Mouse (Mus musculus) myocyte (in vitro differentiated cells): ENCODE data around the gene Src. TPM values are rescaled to one million over a fixed set of nuclear protein-coding genes. Genes with fewer than 3 reads are reported as not detected.

Source experiments
- H3K27me3 ChIP-seq: one replicate; pipeline ENCODE4 v1.6.1; 2011; ENCODE audit not compliant: control insufficient read depth, insufficient read depth, insufficient read length
- H3K36me3 ChIP-seq: one replicate; pipeline ENCODE4 v1.6.1; 2011; ENCODE audit not compliant: control insufficient read depth, insufficient read depth
- H3K4me2 ChIP-seq: one replicate; pipeline ENCODE4 v1.6.1; 2011; ENCODE audit warnings: low read depth, control low read depth
- H3K4me3 ChIP-seq: one replicate; pipeline ENCODE4 v1.5.1; 2011; ENCODE audit warnings: mild to moderate bottlenecking, control low read depth, moderate library complexity
- H3K79me2 ChIP-seq: one replicate; pipeline ENCODE4 v1.6.1; 2011; ENCODE audit not compliant: control insufficient read depth, insufficient read depth
- H3ac ChIP-seq: one replicate; pipeline ENCODE4 v1.6.1; 2011; ENCODE audit not compliant: control insufficient read depth, insufficient read length
- CEBPB ChIP-seq: IDR thresholded peaks from 2 replicates; pipeline ENCODE4 v1.6.1; 2011; ENCODE audit warnings: mild to moderate bottlenecking, moderate library complexity; ENCODE audit not compliant: poor library complexity, insufficient read depth, severe bottlenecking
- E2F4 ChIP-seq: IDR thresholded peaks from one replicate; pipeline ENCODE4 v1.6.1; 2011; ENCODE audit warnings: mild to moderate bottlenecking, control low read depth, moderate library complexity; ENCODE audit not compliant: insufficient read depth
- MAX ChIP-seq: IDR thresholded peaks from one replicate; pipeline ENCODE4 v1.6.1; 2011; ENCODE audit warnings: low read depth, mild to moderate bottlenecking, control low read depth
- MYOD1 ChIP-seq, 3 experiments: IDR thresholded peaks; one replicate each; pipeline ENCODE4 v1.6.1; 2011; ENCODE audit warnings: control low read depth in 2 of 3, low read depth in 2 of 3, mild to moderate bottlenecking in 2 of 3, moderate library complexity in 1 of 3; ENCODE audit not compliant: insufficient read length in 2 of 3, control insufficient read depth in 1 of 3
- MYOG ChIP-seq, 3 experiments: IDR thresholded peaks; one replicate each; pipeline ENCODE4 v1.6.1; 2011; ENCODE audit warnings: control low read depth in 2 of 3, low read depth in 2 of 3, mild to moderate bottlenecking in 2 of 3; ENCODE audit not compliant: insufficient read length in 2 of 3, control insufficient read depth in 1 of 3, insufficient read depth in 1 of 3
- POLR2A ChIP-seq: IDR thresholded peaks from one replicate; pipeline ENCODE4 v1.6.1; 2011; ENCODE audit warnings: low read depth, mild to moderate bottlenecking, control low read depth, moderate library complexity; ENCODE audit not compliant: insufficient read length
- POLR2AphosphoS2 ChIP-seq: IDR thresholded peaks from one replicate; pipeline ENCODE4 v1.6.1; 2011; ENCODE audit warnings: low read depth, control low read depth; ENCODE audit not compliant: insufficient read length
- REST ChIP-seq: IDR thresholded peaks from one replicate; pipeline ENCODE4 v1.6.1; 2011; ENCODE audit warnings: mild to moderate bottlenecking, control low read depth, moderate library complexity; ENCODE audit not compliant: insufficient read depth, insufficient read length
- SRF ChIP-seq: IDR thresholded peaks from one replicate; pipeline ENCODE4 v1.6.1; 2011; ENCODE audit warnings: low read depth; ENCODE audit not compliant: control insufficient read depth, insufficient read length
- TCF12 ChIP-seq: IDR thresholded peaks from one replicate; pipeline ENCODE4 v1.6.1; 2011; ENCODE audit warnings: mild to moderate bottlenecking, control low read depth; ENCODE audit not compliant: poor library complexity, insufficient read depth, severe bottlenecking
- TCF3 ChIP-seq: IDR thresholded peaks from one replicate; pipeline ENCODE4 v1.6.1; 2011; ENCODE audit warnings: low read depth, control low read depth; ENCODE audit not compliant: insufficient read length
- USF1 ChIP-seq: IDR thresholded peaks from one replicate; pipeline ENCODE4 v1.6.1; 2011; ENCODE audit warnings: low read depth, mild to moderate bottlenecking, control low read depth, moderate library complexity
- polyA plus RNA-seq: library from polyadenylated mRNA; unstranded; fragments of >200 nt; fragmentation: generic; extraction: Trizol; gene quantifications from one replicate; pipeline ENCODE4 v1.2.1, GENCODE M21; 2012; ENCODE audit warnings: missing spikeins

The Src gene
- polyA plus RNA-seq, 1 experiment = 20.3 TPM

DNA sequence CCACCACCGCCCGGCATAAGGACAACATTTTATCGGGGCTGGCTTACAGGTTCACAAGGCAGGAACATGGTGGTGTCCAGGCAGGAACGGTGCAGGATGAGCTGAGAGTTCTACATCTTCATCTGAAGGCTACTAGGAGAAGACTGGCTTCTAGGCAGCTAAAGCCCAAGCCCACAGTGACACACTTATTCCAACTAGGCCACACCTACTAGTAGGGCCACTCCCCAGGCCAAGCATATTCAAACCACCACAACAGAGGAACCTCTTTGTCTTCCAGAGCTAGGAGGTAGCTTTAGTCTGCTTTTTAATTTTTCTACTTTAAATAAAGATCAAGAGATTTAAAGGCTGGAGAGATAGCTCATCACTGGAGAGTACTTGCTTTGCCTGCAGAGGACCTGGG, 24.7 kb upstream of the Src start:
- Histone ChIP-seq H3K36me3 (no peaks in the 10 kb centered on the region), H3K4me3 (no peak overlapping the region)
- TF ChIP-seq USF1 = no peak
- TF ChIP-seq REST = no peak
- no peak for TF ChIP-seq SRF
- TF ChIP-seq CEBPB = no peak
- TF ChIP-seq POLR2AphosphoS2 = no peak
- no peak for TF ChIP-seq MYOG (IDR thresholded peaks at IDR 0.05; ENCODE audit: control insufficient read depth in 1 of 3, insufficient read depth in 1 of 3, insufficient read length in 2 of 3, low read depth in 2 of 3)
- TF ChIP-seq E2F4 = no peak
- no peak for TF ChIP-seq MYOD1 (IDR thresholded peaks at IDR 0.05; ENCODE audit: control insufficient read depth in 1 of 3, insufficient read length in 2 of 3, low read depth in 2 of 3)
- no peak for TF ChIP-seq TCF3

DNA sequence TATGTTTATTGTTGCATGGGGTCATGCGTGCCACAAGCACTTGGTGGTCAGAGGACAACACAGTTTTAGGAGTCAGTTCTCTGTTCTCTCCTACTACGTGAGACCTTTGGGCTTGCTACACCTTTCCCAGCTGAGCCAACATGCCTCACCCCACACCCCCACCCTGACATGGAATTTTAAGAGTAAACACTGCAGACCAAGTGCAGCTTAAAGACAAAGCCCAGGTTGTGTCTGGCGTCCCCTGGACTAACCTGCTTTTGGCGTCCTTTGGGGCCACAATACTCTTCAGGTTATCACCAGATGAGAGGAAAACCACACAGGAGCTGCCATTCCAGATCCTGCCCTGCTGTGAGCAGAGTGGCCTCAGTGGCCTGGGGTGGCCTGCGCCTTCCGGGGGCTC, 23.4 kb upstream of the Src start:
- H3K4me3 ChIP-seq = no peak overlapping the region
- no peaks in the 10 kb centered on the region for H3K79me2 ChIP-seq
- no peaks in the 10 kb centered on the region for H3K36me3 ChIP-seq
- no peak for TF ChIP-seq TCF12
- TF ChIP-seq CEBPB = no peak
- no peak for TF ChIP-seq SRF
- TF ChIP-seq MAX = no peak
- no peak for TF ChIP-seq TCF3
- TF ChIP-seq REST = no peak
- TF ChIP-seq MYOG (IDR thresholded peaks at IDR 0.05; ENCODE audit: control insufficient read depth in 1 of 3, insufficient read depth in 1 of 3, insufficient read length in 2 of 3, low read depth in 2 of 3) = no peak
- no peak for TF ChIP-seq USF1
- no peak for TF ChIP-seq POLR2A
- no peak for TF ChIP-seq MYOD1 (IDR thresholded peaks at IDR 0.05; ENCODE audit: control insufficient read depth in 1 of 3, insufficient read length in 2 of 3, low read depth in 2 of 3)
- TF ChIP-seq E2F4 = no peak
- no peak for TF ChIP-seq POLR2AphosphoS2
- no peak overlapping the region for H3ac ChIP-seq
- H3K27me3 ChIP-seq = no peaks in the 10 kb centered on the region
- no peak overlapping the region for H3K4me2 ChIP-seq

More for the DNA sequence above, 24.7 kb upstream of the Src start:
- Histone ChIP-seq H3K27me3 (no peaks in the 10 kb centered on the region), H3K4me2 (no peak overlapping the region), H3ac (no peak overlapping the region), H3K79me2 (no peaks in the 10 kb centered on the region)

DNA sequence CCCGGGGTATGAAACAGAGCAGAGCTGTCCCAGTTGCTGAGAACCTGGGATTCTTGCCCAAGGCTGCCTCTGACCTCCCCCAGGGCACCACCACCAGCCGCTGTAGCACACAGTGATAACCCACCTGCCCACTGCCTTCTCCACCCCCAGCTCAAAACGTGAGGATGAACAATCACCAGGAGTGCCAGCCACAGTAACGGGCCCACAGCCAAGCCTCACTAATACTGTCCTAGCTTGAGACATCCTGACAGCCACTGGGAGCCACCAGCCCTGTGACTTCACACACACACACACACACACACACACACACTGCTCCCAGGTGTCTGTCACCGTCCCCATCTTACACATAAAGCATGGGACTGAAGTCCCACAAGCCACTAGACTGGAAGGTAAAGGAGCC, 22.9 kb upstream of the Src start:
- TF ChIP-seq MAX (no peak), CEBPB (no peak), SRF (no peak), REST (no peak), POLR2AphosphoS2 (no peak), TCF12 (no peak), POLR2A (no peak), MYOG (IDR thresholded peaks at IDR 0.05; ENCODE audit: control insufficient read depth in 1 of 3, insufficient read depth in 1 of 3, insufficient read length in 2 of 3, low read depth in 2 of 3) (no peak), MYOD1 (IDR thresholded peaks at IDR 0.05; ENCODE audit: control insufficient read depth in 1 of 3, insufficient read length in 2 of 3, low read depth in 2 of 3) (no peak), E2F4 (no peak), USF1 (no peak), TCF3 (no peak)
- no peak overlapping the region for H3K4me2 ChIP-seq
- no peak overlapping the region for H3K4me3 ChIP-seq
- H3K79me2 ChIP-seq = no peaks in the 10 kb centered on the region
- no peaks in the 10 kb centered on the region for H3K27me3 ChIP-seq
- H3ac ChIP-seq = no peak overlapping the region
- no peaks in the 10 kb centered on the region for H3K36me3 ChIP-seq

GRCm38 (mm10) chr2:157395960-157396359, 22.3 kb upstream of the Src start:
- H3K27me3 ChIP-seq = no peaks in the 10 kb centered on the region
- no peaks in the 10 kb centered on the region for H3K36me3 ChIP-seq
- H3K4me3 ChIP-seq = no peak overlapping the region
- H3ac ChIP-seq = no peak overlapping the region
- no peak overlapping the region for H3K4me2 ChIP-seq
- TF ChIP-seq REST = no peak
- no peak for TF ChIP-seq POLR2A
- TF ChIP-seq USF1 = no peak
- TF ChIP-seq POLR2AphosphoS2 = no peak
- H3K79me2 ChIP-seq = no peaks in the 10 kb centered on the region

DNA sequence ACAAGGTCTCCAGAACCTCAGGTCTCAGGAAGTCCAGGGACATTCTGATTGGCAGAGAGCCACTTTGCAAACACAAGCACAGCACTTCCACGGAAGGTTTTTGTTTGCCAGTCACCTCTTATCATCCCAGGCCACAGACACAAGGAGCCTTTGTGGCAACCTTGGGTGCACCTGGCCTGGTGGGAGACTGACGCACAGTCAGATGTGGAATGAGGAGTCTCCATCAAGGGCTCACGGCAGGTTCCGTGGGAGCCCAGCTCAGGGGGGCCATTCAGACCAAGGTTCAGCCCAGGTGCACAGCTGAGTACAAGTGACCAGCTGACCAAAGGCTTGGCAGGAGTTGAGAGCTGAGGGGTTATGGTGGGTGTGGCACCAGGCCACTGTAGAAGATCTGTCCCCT, 20.9 kb upstream of the Src start:
- Histone ChIP-seq H3K36me3 (no peaks in the 10 kb centered on the region), H3K79me2 (no peaks in the 10 kb centered on the region), H3K27me3 (no peaks in the 10 kb centered on the region), H3ac (no peak overlapping the region), H3K4me3 (no peak overlapping the region), H3K4me2 (no peak overlapping the region)
- TF ChIP-seq E2F4 = no peak
- no peak for TF ChIP-seq MYOG (IDR thresholded peaks at IDR 0.05; ENCODE audit: control insufficient read depth in 1 of 3, insufficient read depth in 1 of 3, insufficient read length in 2 of 3, low read depth in 2 of 3)
- no peak for TF ChIP-seq SRF
- TF ChIP-seq POLR2AphosphoS2 = no peak
- TF ChIP-seq TCF12 = no peak
- no peak for TF ChIP-seq MAX
- TF ChIP-seq POLR2A = no peak
- TF ChIP-seq MYOD1 (IDR thresholded peaks at IDR 0.05; ENCODE audit: control insufficient read depth in 1 of 3, insufficient read length in 2 of 3, low read depth in 2 of 3) = no peak
- TF ChIP-seq USF1 = no peak
- no peak for TF ChIP-seq CEBPB
- no peak for TF ChIP-seq TCF3
